Mouse (Mus musculus): ENCODE results near the gene Gkn2.
A peak's percentile ranks its signal among the peaks of the same experiment; 100 is the strongest.

The Gkn2 gene

GRCm38 (mm10) chr6:87373057-87373456 lies at the start of gene Gkn2:
Gkn2 (plus strand) TSS chr6:87373357.
- no peak for DNase-seq (ENCODE audit: low spot score in 2 of 2)

DNA sequence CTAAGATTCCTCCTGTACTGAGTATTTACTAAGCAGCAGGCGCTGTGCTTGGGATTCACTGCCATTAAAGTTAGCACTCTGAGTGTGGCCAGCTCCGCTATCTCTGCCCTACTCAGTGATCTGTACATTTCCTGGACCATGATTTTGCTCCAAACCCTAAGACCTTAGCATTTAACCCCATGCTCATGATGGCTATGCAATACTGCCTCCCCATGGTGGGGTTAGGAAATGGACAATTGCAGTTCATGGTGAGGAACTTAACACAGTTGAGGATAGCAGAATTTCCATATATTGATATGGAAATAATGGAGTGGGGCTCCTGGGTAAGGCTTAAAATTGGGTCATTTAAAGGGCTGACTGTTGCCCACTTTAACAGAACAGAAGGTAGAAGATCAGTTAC lies 49.8 kb upstream of the Gkn2 start:
- DNase-seq (ENCODE audit: low spot score in 2 of 2): peak in 1 of 2 experiments; percentile 58

- DNase-seq (ENCODE audit: low spot score in 2 of 2): no peak
Observed at GRCm38 (mm10) chr6:87326932-87327331, 46.2 kb upstream of the Gkn2 start.

- DNase-seq (ENCODE audit: low spot score in 2 of 2): no peak
Observed at GRCm38 (mm10) chr6:87328265-87329173, 44.6 kb upstream of the Gkn2 start.

GRCm38 (mm10) chr6:87332380-87332779 lies 40.8 kb upstream of the Gkn2 start:
- DNase-seq (ENCODE audit: low spot score in 2 of 2): no peak

GRCm38 (mm10) chr6:87334361-87335090 lies 38.6 kb upstream of the Gkn2 start:
- DNase-seq (ENCODE audit: low spot score in 2 of 2): no peak

DNA sequence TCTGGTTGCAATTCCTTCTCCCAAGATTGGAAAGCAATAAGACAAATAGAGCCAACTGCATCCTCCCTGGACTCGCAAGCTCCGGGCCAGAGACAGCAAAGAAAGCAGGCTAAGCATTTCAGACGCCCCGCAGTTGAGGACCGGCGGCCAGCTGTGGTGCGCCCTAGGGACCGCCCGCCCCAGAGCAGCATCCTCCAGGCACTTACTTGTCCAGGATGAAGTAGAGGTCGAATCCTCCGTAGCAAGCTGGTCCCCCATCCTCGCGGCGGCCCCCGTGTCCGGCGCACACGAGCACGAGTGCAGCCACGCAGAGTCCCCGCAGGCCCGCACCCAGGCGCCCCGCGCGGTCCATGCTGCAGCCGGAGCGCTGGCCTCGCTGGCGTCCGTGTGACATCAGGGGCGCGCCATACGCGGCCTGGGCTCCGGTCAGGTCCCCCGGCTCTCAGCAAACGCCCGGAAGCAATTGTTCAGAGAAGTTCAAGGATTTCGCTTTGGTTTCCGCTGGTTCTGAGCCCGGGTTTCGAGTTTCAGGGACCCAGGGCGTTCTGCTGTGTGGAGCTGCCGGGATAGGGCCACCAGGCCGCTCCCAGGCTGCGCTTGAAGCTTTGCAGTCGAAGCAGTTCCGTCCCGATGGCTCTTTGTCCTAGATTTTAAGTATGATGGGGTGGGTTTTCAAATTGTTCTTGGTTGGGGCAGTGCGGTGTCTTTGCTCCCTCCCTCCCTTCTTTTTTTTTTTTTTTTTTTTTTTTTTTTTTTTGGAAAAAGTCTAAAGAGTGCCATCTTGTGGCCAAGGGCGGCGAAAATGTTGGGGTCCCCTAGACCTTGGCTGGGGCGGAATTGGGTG lies 37.8 kb upstream of the Gkn2 start, which contains the start of gene Antxr1:
TSS of gene Antxr1 (minus strand) at position 731 of the 844 bp plus-strand sequence.
- peak; percentile 9 to 21 for DNase-seq (ENCODE audit: low spot score in 2 of 2)

DNA sequence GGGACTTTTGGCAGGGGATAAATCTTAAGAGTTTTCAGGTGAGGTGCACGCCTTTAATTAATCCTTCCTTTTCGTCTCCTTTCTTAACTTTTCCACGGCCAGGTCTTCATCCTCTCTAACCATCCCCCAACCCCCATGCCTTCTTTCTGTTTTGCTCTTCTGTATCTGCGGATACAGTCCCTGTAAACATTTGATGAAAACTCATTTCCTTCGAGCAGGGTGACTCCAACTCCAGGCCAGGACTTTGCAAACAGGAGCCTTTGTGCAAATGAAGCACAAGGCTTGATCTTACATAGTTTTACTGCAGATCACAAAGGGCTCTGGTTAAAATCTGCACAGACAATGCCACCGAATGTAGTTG lies 37.2 kb upstream of the Gkn2 start:
- DNase-seq (ENCODE audit: low spot score in 2 of 2): no peak

- DNase-seq (ENCODE audit: low spot score in 2 of 2): no peak
Observed at GRCm38 (mm10) chr6:87350829-87351228, 22.3 kb upstream of the Gkn2 start, which contains the start of gene Gkn1. Gkn1 (minus strand) TSS chr6:87350942.

DNA sequence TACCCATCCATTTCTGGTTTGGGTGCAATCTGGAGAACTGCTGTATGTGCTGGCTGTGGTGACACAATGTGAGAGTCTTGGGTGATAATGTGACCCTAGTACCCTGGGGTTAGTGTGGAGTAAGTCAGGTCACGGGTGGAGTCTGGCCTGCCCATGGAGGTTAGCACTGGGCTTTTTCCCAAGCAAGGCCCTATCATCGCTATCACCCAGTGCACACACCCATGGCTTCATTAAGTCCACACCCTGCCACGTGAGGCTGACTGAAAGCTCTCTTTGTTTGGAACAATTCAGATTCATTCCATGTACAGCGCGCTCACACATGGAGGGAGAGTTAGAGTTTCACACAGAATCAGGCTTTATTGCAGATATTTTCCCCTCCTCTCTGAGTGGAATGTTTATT lies 18.7 kb upstream of the Gkn2 start:
- no peak for DNase-seq (ENCODE audit: low spot score in 2 of 2)

GRCm38 (mm10) chr6:87369223-87369622 lies 3.9 kb upstream of the Gkn2 start:
- no peak for DNase-seq (ENCODE audit: low spot score in 2 of 2)

- no peak for DNase-seq (ENCODE audit: low spot score in 2 of 2)
Observed at GRCm38 (mm10) chr6:87383926-87384691, 11.0 kb downstream of the Gkn2 start.

DNA sequence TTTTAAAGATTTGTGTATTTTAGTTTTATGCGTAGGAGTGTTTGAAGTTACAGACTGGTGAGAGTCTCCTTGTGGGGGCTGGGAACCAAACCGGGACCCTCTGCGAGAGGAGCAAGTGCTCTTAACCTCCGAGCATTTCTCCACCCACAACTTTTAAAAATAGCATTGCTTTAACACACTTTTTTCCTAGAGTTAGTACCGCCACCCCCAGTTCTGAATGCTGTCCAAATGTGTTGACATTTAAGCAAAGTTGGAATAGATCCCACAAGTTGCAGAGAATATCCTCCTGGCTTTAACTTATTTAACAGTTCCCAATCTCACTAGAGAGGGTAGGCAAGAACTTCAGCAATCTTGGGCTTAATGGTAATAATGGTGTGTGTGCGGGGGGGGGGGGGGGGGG lies 11.6 kb downstream of the Gkn2 start:
- DNase-seq (ENCODE audit: low spot score in 2 of 2): no peak

DNA sequence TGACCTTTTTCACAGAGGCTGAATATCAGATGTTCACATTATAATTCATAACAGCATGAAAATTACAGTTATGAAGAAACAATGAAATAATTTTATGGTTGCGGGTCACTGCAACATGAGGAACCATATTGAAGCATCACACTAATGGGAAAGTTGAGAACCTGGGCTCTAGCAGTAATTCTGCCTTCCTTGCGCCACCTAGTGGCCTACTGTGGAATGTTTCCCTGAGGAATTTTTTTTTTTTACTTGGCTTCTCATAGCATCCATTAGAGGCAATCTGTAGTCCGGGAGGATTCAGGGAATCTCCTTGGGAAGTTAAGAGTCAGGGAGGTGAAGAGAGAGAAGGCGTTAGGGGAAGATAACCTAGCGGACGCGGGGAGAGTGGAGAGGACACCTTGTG lies 13.0 kb downstream of the Gkn2 start:
- peak; percentile 18 to 41 for DNase-seq (ENCODE audit: low spot score in 2 of 2)

- DNase-seq (ENCODE audit: low spot score in 2 of 2): no peak
Observed at GRCm38 (mm10) chr6:87386681-87387080, 13.5 kb downstream of the Gkn2 start.

DNA sequence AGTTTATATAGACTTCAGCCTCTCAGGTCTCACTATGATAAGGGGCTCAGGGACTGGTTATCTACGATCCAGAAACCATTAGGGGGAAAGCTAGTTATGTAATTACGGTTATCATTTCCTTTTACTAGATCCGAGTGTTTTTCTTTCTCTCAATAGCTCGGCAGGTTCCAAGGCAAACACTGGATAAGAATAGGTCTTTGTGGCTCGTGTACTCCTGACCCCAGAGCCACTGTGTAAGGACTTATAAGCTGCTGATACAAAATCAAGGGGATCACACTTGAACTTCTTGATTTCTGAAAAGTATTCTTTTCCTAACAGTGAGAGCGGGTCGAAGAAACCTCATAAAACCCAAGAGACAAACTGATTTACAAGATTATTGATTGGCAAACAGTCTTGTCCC lies 15.7 kb downstream of the Gkn2 start, which contains the start of gene Gkn3:
TSS of gene Gkn3 (minus strand) at position 59 of the 400 bp plus-strand sequence.
- no peak for DNase-seq (ENCODE audit: low spot score in 2 of 2)

- DNase-seq (ENCODE audit: low spot score in 2 of 2): no peak
Observed at GRCm38 (mm10) chr6:87389455-87389989, 16.4 kb downstream of the Gkn2 start.

- peak in 1 of 2 experiments; percentile 12 for DNase-seq (ENCODE audit: low spot score in 2 of 2)
Observed at GRCm38 (mm10) chr6:87393466-87394205, 20.5 kb downstream of the Gkn2 start.

GRCm38 (mm10) chr6:87394783-87395182 lies 21.6 kb downstream of the Gkn2 start:
- peak; percentile 47 to 69 for DNase-seq (ENCODE audit: low spot score in 2 of 2)

- DNase-seq (ENCODE audit: low spot score in 2 of 2): peak; percentile 56 to 75
Observed at GRCm38 (mm10) chr6:87399137-87399536, 26.0 kb downstream of the Gkn2 start.
